Comparison of ENCODE assay signal across 9 mouse cellular contexts in the genomic region with DNA sequence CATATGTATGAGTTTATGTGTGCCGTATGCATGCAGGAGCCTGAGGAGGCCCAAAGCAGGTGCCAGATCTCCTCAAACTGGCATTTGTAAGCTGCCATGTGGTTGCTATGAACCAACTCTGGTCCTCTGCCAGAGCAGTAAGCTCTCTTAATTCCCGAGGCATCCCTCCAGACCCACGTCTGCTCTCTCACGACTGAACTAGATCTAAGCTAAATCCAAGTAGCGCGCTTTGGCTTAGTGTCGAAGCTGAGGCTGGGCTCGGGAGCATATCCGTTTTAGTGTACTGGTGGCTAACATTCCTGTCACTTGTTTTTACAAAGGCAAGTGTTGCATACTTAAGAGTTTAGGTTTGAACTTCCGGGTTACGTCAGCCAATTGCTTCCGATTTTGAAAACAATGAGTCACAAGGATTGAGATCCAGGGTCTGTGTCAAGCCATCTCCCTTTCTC.
DNase-seq lines count a peak whose midpoint lies in the region; ATAC-seq and TF ChIP-seq lines count a peak whose summit lies in the region.
"Had no signal": no experiment of that assay in that cellular context is flagged by ENCODE, and none has a peak within 500 bp of the region (broad histone marks: within the 10 kb centered on the region; RNA-seq: fewer than 3 reads in every experiment).

No protein-coding gene starts in this region.

- H3K4me1 ChIP-seq in forebrain, embryonic 14.5 days (ENCODE audit: control insufficient read depth, insufficient read depth, low read length): no peaks in the 10 kb centered on the region
- H3K4me1 ChIP-seq in forebrain, embryonic 10.5 days: peaks cover 5% of the 10 kb centered on the region; the same call in 1 of the 2 replicates
- peaks cover 6% of the 10 kb centered on the region for H3K4me1 ChIP-seq in cerebellum, adult 2 months (ENCODE audit: control insufficient read depth, insufficient read depth, low read length)
- H3K4me1 ChIP-seq in neural tube, embryonic 15.5 days: 0 out of 2 replicates have a peak, but pooled peaks cover 10% of the 10 kb centered on the region
- H3K4me1 ChIP-seq: liver, embryonic 13.5 days had no signal

- H3K27ac ChIP-seq in forebrain, embryonic 14.5 days (ENCODE audit: low read depth, low read length): no peak overlapping the region; the same call in 1 of the 2 replicates
- H3K27ac ChIP-seq in forebrain, embryonic 10.5 days: no peak overlapping the region
- no peak overlapping the region for H3K27ac ChIP-seq in cerebellum, adult 2 months (ENCODE audit: insufficient read depth, low read length)
- no peak overlapping the region for H3K27ac ChIP-seq in neural tube, embryonic 15.5 days (replicated peaks)
- H3K27ac ChIP-seq: liver, embryonic 13.5 days had no signal

- no peak overlapping the region for H3K4me3 ChIP-seq in forebrain, embryonic 14.5 days (ENCODE audit: low read depth, low read length)
- H3K4me3 ChIP-seq in forebrain, embryonic 10.5 days: no peak overlapping the region
- H3K4me3 ChIP-seq in cerebellum, adult 2 months (replicated peaks; ENCODE audit: insufficient read depth, low read depth, low read length): peak overlapping the region; percentile 12
- H3K4me3 ChIP-seq in neural tube, embryonic 15.5 days (replicated peaks): no peak overlapping the region
- H3K4me3 ChIP-seq: liver, embryonic 13.5 days had no signal

- WGBS in forebrain, embryonic 14.5 days: 74% methylated on average over 12 of the region's 12 CpGs
- 93% methylated on average over 12 of the region's 12 CpGs for WGBS in forebrain, embryonic 10.5 days
- 21% methylated on average over 12 of the region's 12 CpGs for WGBS in cerebellum, adult 2 months
- 75% methylated on average over 12 of the region's 12 CpGs for WGBS in neural tube, embryonic 15.5 days

- H3K27me3 ChIP-seq in forebrain, embryonic 14.5 days (replicated peaks; ENCODE audit: control insufficient read depth, insufficient read depth, low read length): no peaks in the 10 kb centered on the region
- no peaks in the 10 kb centered on the region for H3K27me3 ChIP-seq in forebrain, embryonic 10.5 days (ENCODE audit: poor library complexity, severe bottlenecking)
- no peaks in the 10 kb centered on the region; the same call in 1 of the 2 replicates for H3K27me3 ChIP-seq in cerebellum, adult 2 months (ENCODE audit: control insufficient read depth, insufficient read depth, low read length)
- no peaks in the 10 kb centered on the region for H3K27me3 ChIP-seq in neural tube, embryonic 15.5 days (replicated peaks)
- H3K27me3 ChIP-seq: liver, embryonic 13.5 days had no signal

- TF ChIP-seq POLR2A in cerebellum, adult 2 months (IDR thresholded peaks at IDR 0.05; ENCODE audit: borderline replicate concordance, insufficient read depth, low read length): no peak

- ATAC-seq in forebrain, embryonic 14.5 days: peak; percentile 54; the same call in 1 of the 2 replicates
- no peak for ATAC-seq in neural tube, embryonic 15.5 days (ENCODE audit: low FRiP score)

- H3K36me3 ChIP-seq in forebrain, embryonic 14.5 days (ENCODE audit: control insufficient read depth, insufficient read depth, low read length): no peaks in the 10 kb centered on the region
- H3K36me3 ChIP-seq in forebrain, embryonic 10.5 days (replicated peaks): no peaks in the 10 kb centered on the region
- no peaks in the 10 kb centered on the region for H3K36me3 ChIP-seq in neural tube, embryonic 15.5 days

- peak; percentile 89 for DNase-seq in forebrain, embryonic 14.5 days (ENCODE audit: low spot score)
- no peak for DNase-seq in forebrain, embryonic 10.5 days (ENCODE audit: extremely low spot score, low spot score)
- peak; percentile 25 to 61 for DNase-seq in cerebellum, adult 2 months
- peak; percentile 74 to 77 for DNase-seq in layer of hippocampus, adult 8-10 months (ENCODE audit: low spot score in 2 of 2)
- peak; percentile 14 for DNase-seq in lung, postnatal 14 days
- DNase-seq in ovary, postnatal 36 days (ENCODE audit: low spot score): no peak
- DNase-seq in adrenal gland, adult 2 months: no peak
- DNase-seq: liver, embryonic 13.5 days had no signal

- H3K4me2 ChIP-seq in forebrain, embryonic 14.5 days (ENCODE audit: low read length): no peak overlapping the region
- no peak overlapping the region for H3K4me2 ChIP-seq in neural tube, embryonic 15.5 days
- H3K4me2 ChIP-seq: liver, embryonic 13.5 days had no signal

- H3K9ac ChIP-seq in forebrain, embryonic 14.5 days (ENCODE audit: low read length): no peak overlapping the region
- no peak overlapping the region for H3K9ac ChIP-seq in neural tube, embryonic 15.5 days (replicated peaks)
- H3K9ac ChIP-seq: liver, embryonic 13.5 days had no signal

- H3K9me3 ChIP-seq in forebrain, embryonic 14.5 days (replicated peaks; ENCODE audit: control insufficient read depth, low read length): no peaks in the 10 kb centered on the region
- H3K9me3 ChIP-seq in forebrain, embryonic 10.5 days: peaks cover 5% of the 10 kb centered on the region; the same call in 1 of the 2 replicates
- H3K9me3 ChIP-seq in neural tube, embryonic 15.5 days (replicated peaks): no peaks in the 10 kb centered on the region

- TF ChIP-seq CTCF in cerebellum, adult 2 months (IDR thresholded peaks at IDR 0.05; ENCODE audit: borderline replicate concordance, insufficient read depth, low read depth, low read length): no peak

Comparison
In these comparisons a context has a peak if more than half of its experiments do, and no peak if none do; other contexts are left out.
1. DNase-seq: peak in forebrain, embryonic 14.5 days (single experiment), cerebellum, adult 2 months (2 of 2), layer of hippocampus, adult 8-10 months (2 of 2) and lung, postnatal 14 days (single experiment); none in forebrain, embryonic 10.5 days (single experiment), ovary, postnatal 36 days (single experiment) and adrenal gland, adult 2 months (single experiment).